Mouse (Mus musculus) stomach, embryonic 16.5 days (tissue): Measurements from ENCODE around the gene Spata2l. TPM values are rescaled to one million over a fixed set of nuclear protein-coding genes. Genes with fewer than 3 reads are reported as not detected.
"Not testable (repeated sequence)": the region's sequence is repeated elsewhere in the genome, so short reads cannot be mapped to it uniquely, and the experiment has no call there.

Experiments
- ATAC-seq: fragments of 200-750 bp; cut with Nextera tagmentation; 2 replicates; pipeline ENCODE4 v1.8.0; 2017; ENCODE audit warnings: moderate number of reproducible peaks, moderate TSS enrichment; ENCODE audit not compliant: insufficient read depth, low FRiP score
- H3K27ac ChIP-seq: fragments of 300-500 bp; sonication (generic); 2 replicates; pipeline ENCODE4 v1.5.1; 2014; ENCODE audit warnings: low read length
- H3K27me3 ChIP-seq: fragments of 300-500 bp; sonication (generic); 2 replicates; pipeline ENCODE4 v1.6.1; 2014; ENCODE audit warnings: low read length, control low read depth, mixed read lengths; ENCODE audit not compliant: control insufficient read depth, insufficient read depth
- H3K36me3 ChIP-seq: fragments of 300-500 bp; sonication (generic); 2 replicates; pipeline ENCODE4 v1.6.1; 2014; ENCODE audit warnings: low read length; ENCODE audit not compliant: control insufficient read depth, insufficient read depth
- H3K4me1 ChIP-seq: fragments of 300-500 bp; sonication (generic); 2 replicates; pipeline ENCODE4 v1.6.1; 2014; ENCODE audit warnings: low read length, control low read depth, mixed read lengths; ENCODE audit not compliant: control insufficient read depth, insufficient read depth
- H3K4me2 ChIP-seq: fragments of 300-500 bp; sonication (generic); 2 replicates; pipeline ENCODE4 v1.6.1; 2014; ENCODE audit warnings: low read depth, low read length, mixed read lengths
- H3K4me3 ChIP-seq: fragments of 300-500 bp; sonication (generic); replicated peaks from 2 replicates; pipeline ENCODE4 v1.5.1; 2014; ENCODE audit warnings: mild to moderate bottlenecking, low read length
- H3K9ac ChIP-seq: fragments of 300-500 bp; sonication (generic); 2 replicates; pipeline ENCODE4 v1.6.1; 2014; ENCODE audit warnings: low read length
- H3K9me3 ChIP-seq: fragments of 300-500 bp; sonication (generic); replicated peaks from 2 replicates; pipeline ENCODE4 v1.6.1; 2016; ENCODE audit warnings: low read length, control low read depth; ENCODE audit not compliant: control insufficient read depth
- WGBS: fragments of 180-500 bp; shearing (Covaris S2); extraction: QIAGEN DNeasy Blood & Tissue Kit; methylation state at CpG from one replicate; pipeline ENCODE4 v1.1.7; 2014; 5-methylcytosine and 5-hydroxymethylcytosine counted together
- polyA plus RNA-seq: library from polyadenylated mRNA; unstranded; fragments of >200 nt; fragmentation: Nextera tagmentation; extraction: Ambion mirVana; gene quantifications from 2 replicates; pipeline ENCODE4 v1.2.1, GENCODE M21; 2015

Gene Spata2l
- 5.1 and 6.1 TPM in 2 replicates for polyA plus RNA-seq

DNA sequence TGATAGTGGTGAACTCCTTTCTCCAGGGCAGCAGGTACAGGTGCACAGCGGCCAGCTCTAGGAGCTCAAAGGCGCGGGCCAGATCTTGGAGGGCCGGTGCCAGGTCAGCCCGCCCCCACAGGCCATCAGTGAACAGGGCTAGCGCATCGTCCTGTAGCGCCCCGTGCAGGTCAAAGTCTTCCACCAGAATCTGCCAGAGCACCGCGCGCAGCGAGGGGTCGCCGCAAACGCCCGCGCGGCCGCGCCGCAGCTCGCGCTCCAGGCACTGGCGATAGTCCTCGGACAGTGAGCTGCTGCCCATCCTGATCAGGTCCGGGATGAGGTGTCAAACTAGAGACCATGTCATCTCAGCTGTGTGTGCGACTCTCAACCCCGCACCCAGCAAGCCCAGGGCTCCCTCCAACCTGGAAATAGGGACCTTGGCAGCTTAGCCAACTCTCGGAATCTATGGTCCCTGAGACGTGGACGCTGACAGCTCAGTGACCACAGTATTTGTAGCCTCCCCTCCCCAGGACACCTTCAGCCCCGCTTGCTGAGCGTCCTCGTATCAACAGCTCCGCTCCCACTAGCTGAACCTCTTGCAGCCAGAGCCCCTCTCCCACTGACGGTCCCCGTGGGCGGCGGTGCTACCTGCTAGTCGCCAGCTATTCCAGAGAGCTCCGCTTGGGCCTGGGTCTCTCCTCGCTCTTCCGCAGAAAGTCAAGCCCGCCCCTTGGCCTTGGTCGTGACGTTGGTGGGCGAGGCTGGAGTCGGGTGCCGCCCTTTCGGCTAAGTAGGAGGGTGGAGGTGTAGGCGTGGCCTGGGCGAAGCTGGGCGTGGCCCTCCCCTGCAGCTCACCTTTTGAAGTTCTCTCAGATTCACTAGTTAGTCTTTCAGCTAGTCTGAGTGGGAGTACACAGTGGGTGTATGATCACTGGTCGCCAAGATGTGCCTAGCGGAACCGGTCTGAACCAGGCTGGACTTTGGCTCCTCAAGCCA lies at the start of gene Spata2l:
Gene Spata2l, minus strand, starts transcription at position 714 of the 978 bp plus-strand sequence.
- H3K4me2 ChIP-seq, result peak within 1 kb of the TSS; percentile 94
- H3K9me3 ChIP-seq, result no peaks in the 10 kb centered on the region
- peak; percentile 93 for ATAC-seq
- H3K27me3 ChIP-seq, result peaks cover 6% of the 10 kb centered on the region; the same call in 1 of the 2 replicates
- WGBS, result 1% methylated on average over 57 of the region's 57 CpGs
- H3K4me1 ChIP-seq, result peaks cover 6% of the 10 kb centered on the region; the same call in 1 of the 2 replicates
- no peak within 1 kb of the TSS for H3K27ac ChIP-seq
- H3K4me3 ChIP-seq, result peak within 1 kb of the TSS; percentile 61
- peak within 1 kb of the TSS; percentile 74 for H3K9ac ChIP-seq
- no peaks in the 10 kb centered on the region for H3K36me3 ChIP-seq

- ATAC-seq, result no peak
- no peak overlapping the region for H3K4me3 ChIP-seq
- WGBS, result 82% methylated on average over 5 of the region's 5 CpGs
These were observed 48.5 kb upstream of the Spata2l start for GRCm38 (mm10) chr8:123284493-123284892.

DNA sequence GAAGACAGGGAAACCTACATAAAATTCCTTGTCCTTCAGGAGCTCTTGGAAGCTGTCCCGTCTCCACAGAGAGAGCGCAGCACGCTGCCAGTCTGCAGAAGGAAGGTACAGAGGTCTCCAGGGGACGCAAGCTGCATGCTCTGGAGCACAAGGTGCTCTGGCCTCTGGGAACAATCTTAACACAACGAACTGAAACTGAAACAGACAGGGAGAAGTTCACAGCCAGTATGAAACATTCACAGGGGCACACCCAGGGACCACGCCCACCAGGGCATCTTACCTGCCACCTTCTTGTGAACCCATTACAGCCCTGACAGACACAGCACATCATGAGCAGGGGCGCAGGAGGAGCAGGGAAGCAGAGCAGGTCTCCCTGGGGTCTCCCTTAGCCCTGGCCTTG lies 48.0 kb upstream of the Spata2l start:
- Histone ChIP-seq H3K4me3 (no peak overlapping the region), H3K27me3 (no peaks in the 10 kb centered on the region), H3K27ac (no peak overlapping the region), H3K9me3 (no peaks in the 10 kb centered on the region), H3K36me3 (no peaks in the 10 kb centered on the region), H3K4me1 (no peaks in the 10 kb centered on the region), H3K9ac (no peak overlapping the region), H3K4me2 (no peak overlapping the region)
- WGBS, result 84% methylated on average over 7 of the region's 7 CpGs
- ATAC-seq, result no peak

More at GRCm38 (mm10) chr8:123284493-123284892, 48.5 kb upstream of the Spata2l start:
- Histone ChIP-seq H3K9ac (no peak overlapping the region), H3K27me3 (no peaks in the 10 kb centered on the region), H3K4me1 (no peaks in the 10 kb centered on the region), H3K36me3 (no peaks in the 10 kb centered on the region), H3K4me2 (no peak overlapping the region), H3K9me3 (no peaks in the 10 kb centered on the region), H3K27ac (no peak overlapping the region)

GRCm38 (mm10) chr8:123282994-123283393 lies 47.0 kb upstream of the Spata2l start:
- H3K9ac ChIP-seq, H3K27ac ChIP-seq, H3K9me3 ChIP-seq, ATAC-seq, H3K4me3 ChIP-seq, H3K27me3 ChIP-seq, H3K4me2 ChIP-seq, H3K36me3 ChIP-seq, H3K4me1 ChIP-seq: not testable (repeated sequence)
- 92% methylated on average over 5 of the region's 6 CpGs for WGBS

DNA sequence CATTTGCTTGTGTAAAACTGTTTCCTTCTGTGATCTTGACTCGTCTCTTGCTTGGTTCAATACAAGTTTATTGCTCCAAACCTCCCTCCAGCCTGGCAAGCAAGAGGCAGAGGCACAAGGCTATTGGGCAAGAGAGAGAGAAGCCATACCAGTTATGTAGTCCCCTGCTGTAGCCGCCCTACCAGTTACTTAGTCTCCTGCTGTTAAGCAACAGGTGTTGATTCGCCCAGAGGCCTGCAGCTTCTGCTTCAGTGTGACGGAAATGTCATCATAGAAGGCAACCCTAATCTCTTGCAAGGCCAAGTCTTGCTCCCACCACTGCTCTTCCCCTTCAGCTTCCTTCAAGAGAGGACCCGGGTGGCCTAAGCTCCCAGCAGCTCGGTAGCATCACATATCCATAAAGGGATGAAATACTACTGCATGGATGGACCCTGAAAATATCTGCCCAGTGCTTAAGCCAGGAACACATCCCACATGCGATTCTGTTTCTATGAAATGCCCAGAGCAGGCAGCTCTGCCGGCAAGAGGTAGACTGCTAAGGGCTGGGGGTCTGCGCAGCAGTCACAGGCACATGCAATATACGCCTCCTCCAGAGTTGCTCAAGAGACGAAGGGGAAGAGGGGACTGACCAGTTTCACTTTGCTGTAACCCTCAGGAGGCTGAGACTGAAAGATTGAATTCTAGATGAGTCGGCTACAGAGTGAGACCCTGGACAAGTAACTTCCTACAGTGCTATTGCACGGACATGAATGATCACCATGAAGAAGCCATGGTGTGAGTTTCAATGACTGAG lies 44.5 kb upstream of the Spata2l start:
- Histone ChIP-seq H3K27ac (no peak overlapping the region), H3K27me3 (no peaks in the 10 kb centered on the region), H3K4me2 (no peak overlapping the region), H3K9me3 (no peaks in the 10 kb centered on the region), H3K4me3 (no peak overlapping the region), H3K36me3 (no peaks in the 10 kb centered on the region), H3K9ac (no peak overlapping the region), H3K4me1 (no peaks in the 10 kb centered on the region)
- no peak for ATAC-seq
- WGBS, result 86% methylated on average over 13 of the region's 13 CpGs

GRCm38 (mm10) chr8:123279828-123280227 lies 43.8 kb upstream of the Spata2l start:
- ATAC-seq, result no peak
- Histone ChIP-seq H3K9me3 (no peaks in the 10 kb centered on the region), H3K9ac (no peak overlapping the region), H3K4me1 (no peaks in the 10 kb centered on the region), H3K27me3 (no peaks in the 10 kb centered on the region), H3K4me2 (no peak overlapping the region), H3K36me3 (no peaks in the 10 kb centered on the region), H3K27ac (no peak overlapping the region), H3K4me3 (no peak overlapping the region)
- WGBS, result 86% methylated on average over 4 of the region's 4 CpGs

DNA sequence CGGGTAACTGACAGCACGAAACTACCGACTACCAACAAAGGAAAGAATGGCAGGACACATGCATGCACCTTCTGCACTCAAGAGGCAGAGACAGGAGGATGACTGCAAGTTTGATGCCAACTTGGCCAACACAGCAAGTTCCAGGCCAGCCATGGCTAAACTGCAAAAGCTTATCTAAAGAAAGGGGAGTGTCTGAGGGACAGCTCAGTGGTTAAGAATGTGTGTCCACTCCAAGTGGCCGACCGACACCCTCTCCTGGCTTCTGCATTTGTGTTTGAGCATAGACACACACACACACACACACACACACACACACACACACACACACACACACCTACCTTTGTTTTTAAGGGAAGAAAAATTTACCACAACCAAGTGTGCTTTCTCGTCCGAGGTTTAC lies 42.4 kb upstream of the Spata2l start:
- Histone ChIP-seq H3K4me3 (no peak overlapping the region), H3K9me3 (no peaks in the 10 kb centered on the region), H3K9ac (no peak overlapping the region), H3K27me3 (no peaks in the 10 kb centered on the region), H3K36me3 (no peaks in the 10 kb centered on the region), H3K4me2 (no peak overlapping the region), H3K4me1 (no peaks in the 10 kb centered on the region), H3K27ac (no peak overlapping the region)
- ATAC-seq, result no peak
- WGBS, result 64% methylated on average over 7 of the region's 7 CpGs

DNA sequence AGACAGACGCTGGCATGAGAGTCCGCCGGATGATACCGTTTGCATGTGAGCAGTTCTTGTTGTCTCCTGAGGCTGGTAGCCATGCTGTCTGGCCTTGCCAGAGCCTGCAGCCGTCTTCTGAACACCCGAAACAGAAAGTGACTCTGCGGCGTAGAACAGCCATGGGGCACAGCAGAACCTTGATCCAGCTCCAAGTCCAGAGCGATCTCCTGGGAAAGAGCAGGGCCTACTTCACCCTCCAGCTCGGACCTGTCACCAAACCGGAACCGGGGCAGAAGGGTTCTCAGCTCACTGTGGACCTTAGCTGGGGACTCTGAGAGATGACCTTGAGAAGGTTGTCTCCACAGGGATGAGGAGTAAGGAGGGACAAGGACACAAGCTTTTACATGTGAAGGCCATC lies 39.1 kb upstream of the Spata2l start:
- Histone ChIP-seq H3K9me3 (no peaks in the 10 kb centered on the region), H3K9ac (no peak overlapping the region), H3K27me3 (no peaks in the 10 kb centered on the region), H3K27ac (no peak overlapping the region), H3K4me3 (no peak overlapping the region), H3K4me2 (no peak overlapping the region), H3K36me3 (no peaks in the 10 kb centered on the region), H3K4me1 (no peaks in the 10 kb centered on the region; the same call in 1 of the 2 replicates)
- no peak for ATAC-seq
- WGBS, result 94% methylated on average over 12 of the region's 12 CpGs

DNA sequence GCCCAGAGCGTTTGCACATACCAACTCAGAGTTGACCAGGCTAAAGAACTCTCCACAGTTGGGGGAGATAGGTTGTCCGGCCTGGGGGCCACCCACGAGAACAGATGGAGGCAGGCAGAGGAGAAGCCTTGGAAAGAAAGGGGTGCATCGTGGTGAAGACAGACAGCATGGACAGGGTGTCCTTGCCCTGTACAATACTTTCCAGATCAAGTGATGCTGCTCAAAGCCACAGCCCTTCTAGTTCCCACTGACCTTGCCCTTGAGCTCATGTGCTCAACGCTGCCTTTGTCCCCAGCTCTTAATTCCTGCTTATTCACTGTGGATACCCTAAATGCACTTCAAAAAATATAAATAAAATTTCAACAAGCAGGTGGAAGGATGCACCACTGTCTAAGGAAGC lies 38.4 kb upstream of the Spata2l start:
- Histone ChIP-seq H3K36me3 (no peaks in the 10 kb centered on the region), H3K4me1 (no peaks in the 10 kb centered on the region; the same call in 1 of the 2 replicates), H3K4me3 (no peak overlapping the region), H3K27me3 (no peaks in the 10 kb centered on the region), H3K9ac (no peak overlapping the region), H3K9me3 (no peaks in the 10 kb centered on the region), H3K27ac (no peak overlapping the region), H3K4me2 (no peak overlapping the region)
- 87% methylated on average over 5 of the region's 5 CpGs for WGBS
- no peak for ATAC-seq
